Mouse (Mus musculus): ENCODE data around the gene Sik2. TPM values are rescaled to one million over a fixed set of nuclear protein-coding genes. Genes with fewer than 3 reads are reported as not detected.

Sik2 gene
- total and polyA plus RNA-seq, 2 experiments from 2014 or later, result 9.1 to 23.9 TPM

GRCm38 (mm10) chr9:50863824-50864223 is 145.0 kb downstream of the Sik2 start:
- H3K36me3 ChIP-seq (replicated peaks; ENCODE audit: control insufficient read depth, insufficient read depth, low read length), result peaks cover 68% of the 10 kb centered on the region
- no peak for TF ChIP-seq CTCF (IDR thresholded peaks at IDR 0.05; ENCODE audit: low read depth)
- TF ChIP-seq EP300 (IDR thresholded peaks at IDR 0.05; ENCODE audit: low read depth), result no peak
- DNase-seq (ENCODE audit: low spot score) (no peak), ATAC-seq (ENCODE audit: insufficient read depth, low read depth) (no peak)
- no peaks in the 10 kb centered on the region for H3K9me3 ChIP-seq (replicated peaks; ENCODE audit: control insufficient read depth, low read length)
- 55% methylated on average over 4 of the region's 4 CpGs for WGBS
- no peak overlapping the region for H3K4me2 ChIP-seq (ENCODE audit: low read depth, low read length)
- no peaks in the 10 kb centered on the region for H3K27me3 ChIP-seq (ENCODE audit: control insufficient read depth, insufficient read depth, low read length)
- H3K4me3 ChIP-seq (ENCODE audit: low read depth, low read length), result no peak overlapping the region
- H3K27ac ChIP-seq (ENCODE audit: low read depth), result peak overlapping the region; percentile 90
- H3K4me1 ChIP-seq (ENCODE audit: control insufficient read depth, insufficient read depth), result peaks cover 14% of the 10 kb centered on the region
- H3K9ac ChIP-seq (replicated peaks; ENCODE audit: low read depth, low read length), result no peak overlapping the region

GRCm38 (mm10) chr9:50861119-50861839 is 147.6 kb downstream of the Sik2 start:
- H3K4me2 ChIP-seq (ENCODE audit: low read depth, low read length), result no peak overlapping the region
- H3K9me3 ChIP-seq (replicated peaks; ENCODE audit: control insufficient read depth, low read length), result no peaks in the 10 kb centered on the region
- no peak overlapping the region for H3K4me3 ChIP-seq (ENCODE audit: low read depth, low read length)
- H3K36me3 ChIP-seq (replicated peaks; ENCODE audit: control insufficient read depth, insufficient read depth, low read length), result peaks cover 43% of the 10 kb centered on the region
- H3K27ac ChIP-seq (ENCODE audit: low read depth), result no peak overlapping the region
- no peaks in the 10 kb centered on the region for H3K27me3 ChIP-seq (ENCODE audit: control insufficient read depth, insufficient read depth, low read length)
- no peak for TF ChIP-seq CTCF (IDR thresholded peaks at IDR 0.05; ENCODE audit: low read depth)
- TF ChIP-seq EP300 (IDR thresholded peaks at IDR 0.05; ENCODE audit: low read depth), result no peak
- DNase-seq (ENCODE audit: low spot score) (no peak), ATAC-seq (ENCODE audit: insufficient read depth, low read depth) (no peak)
- peaks cover 24% of the 10 kb centered on the region for H3K4me1 ChIP-seq (ENCODE audit: control insufficient read depth, insufficient read depth)
- 83% methylated on average over 18 of the region's 18 CpGs for WGBS
- no peak overlapping the region for H3K9ac ChIP-seq (replicated peaks; ENCODE audit: low read depth, low read length)

GRCm38 (mm10) chr9:50858681-50859080 is 150.2 kb downstream of the Sik2 start:
- TF ChIP-seq CTCF (IDR thresholded peaks at IDR 0.05; ENCODE audit: low read depth) (no peak), EP300 (IDR thresholded peaks at IDR 0.05; ENCODE audit: low read depth) (no peak)
- H3K36me3 ChIP-seq (replicated peaks; ENCODE audit: control insufficient read depth, insufficient read depth, low read length), result peaks cover 41% of the 10 kb centered on the region
- H3K27ac ChIP-seq (ENCODE audit: low read depth), result no peak overlapping the region
- H3K9ac ChIP-seq (replicated peaks; ENCODE audit: low read depth, low read length), result no peak overlapping the region
- no peaks in the 10 kb centered on the region for H3K9me3 ChIP-seq (replicated peaks; ENCODE audit: control insufficient read depth, low read length)
- 93% methylated on average over 6 of the region's 6 CpGs for WGBS
- no peak for DNase-seq (ENCODE audit: low spot score)
- no peak overlapping the region for H3K4me2 ChIP-seq (ENCODE audit: low read depth, low read length)
- H3K4me1 ChIP-seq (ENCODE audit: control insufficient read depth, insufficient read depth), result peaks cover 14% of the 10 kb centered on the region
- no peak for ATAC-seq (ENCODE audit: insufficient read depth, low read depth)
- H3K27me3 ChIP-seq (ENCODE audit: control insufficient read depth, insufficient read depth, low read length), result no peaks in the 10 kb centered on the region
- no peak overlapping the region for H3K4me3 ChIP-seq (ENCODE audit: low read depth, low read length)

- Histone ChIP-seq H3K36me3 (replicated peaks; ENCODE audit: control insufficient read depth, insufficient read depth, low read length) (peaks cover 30% of the 10 kb centered on the region), H3K27me3 (ENCODE audit: control insufficient read depth, insufficient read depth, low read length) (no peaks in the 10 kb centered on the region), H3K4me3 (ENCODE audit: low read depth, low read length) (peak overlapping the region; percentile 85), H3K9ac (replicated peaks; ENCODE audit: low read depth, low read length) (peak overlapping the region; percentile 61), H3K4me2 (ENCODE audit: low read depth, low read length) (peak overlapping the region; percentile 94), H3K9me3 (replicated peaks; ENCODE audit: control insufficient read depth, low read length) (no peaks in the 10 kb centered on the region), H3K4me1 (ENCODE audit: control insufficient read depth, insufficient read depth) (peaks cover 14% of the 10 kb centered on the region), H3K27ac (ENCODE audit: low read depth) (no peak overlapping the region)
- ATAC-seq (ENCODE audit: insufficient read depth, low read depth), result peak; percentile 56
- under 1% methylated on average over 45 of the region's 46 CpGs for WGBS
- DNase-seq (ENCODE audit: low spot score), result no peak
- no peak for TF ChIP-seq CTCF (IDR thresholded peaks at IDR 0.05; ENCODE audit: low read depth)
- TF ChIP-seq EP300 (IDR thresholded peaks at IDR 0.05; ENCODE audit: low read depth), result no peak
Observed at GRCm38 (mm10) chr9:50857082-50857641, 151.7 kb downstream of the Sik2 start.

- Histone ChIP-seq H3K4me3 (ENCODE audit: low read depth, low read length) (peak overlapping the region; percentile 85), H3K4me1 (ENCODE audit: control insufficient read depth, insufficient read depth) (peaks cover 14% of the 10 kb centered on the region), H3K36me3 (replicated peaks; ENCODE audit: control insufficient read depth, insufficient read depth, low read length) (peaks cover 23% of the 10 kb centered on the region), H3K9me3 (replicated peaks; ENCODE audit: control insufficient read depth, low read length) (no peaks in the 10 kb centered on the region), H3K4me2 (ENCODE audit: low read depth, low read length) (peak overlapping the region; percentile 94), H3K9ac (replicated peaks; ENCODE audit: low read depth, low read length) (peak overlapping the region; percentile 61), H3K27ac (ENCODE audit: low read depth) (peak overlapping the region; percentile 61), H3K27me3 (ENCODE audit: control insufficient read depth, insufficient read depth, low read length) (no peaks in the 10 kb centered on the region)
- DNase-seq (ENCODE audit: low spot score) (peak; percentile 70), ATAC-seq (ENCODE audit: insufficient read depth, low read depth) (peak; percentile 94)
- TF ChIP-seq CTCF (IDR thresholded peaks at IDR 0.05; ENCODE audit: low read depth) (no peak), EP300 (IDR thresholded peaks at IDR 0.05; ENCODE audit: low read depth) (no peak)
- WGBS, result 2% methylated on average over 45 of the region's 45 CpGs
Observed at GRCm38 (mm10) chr9:50856341-50857081, 152.4 kb downstream of the Sik2 start.

All from heart, postnatal 0 days (tissue).